Mouse (Mus musculus): ENCODE measurements at regions not wholly inside any gene's neighbourhood (a gene's known extent, or its start where the extent isn't known, plus 50 kb on each side); places are given as distances from the start of the nearest gene placed in this dataset.

DNA sequence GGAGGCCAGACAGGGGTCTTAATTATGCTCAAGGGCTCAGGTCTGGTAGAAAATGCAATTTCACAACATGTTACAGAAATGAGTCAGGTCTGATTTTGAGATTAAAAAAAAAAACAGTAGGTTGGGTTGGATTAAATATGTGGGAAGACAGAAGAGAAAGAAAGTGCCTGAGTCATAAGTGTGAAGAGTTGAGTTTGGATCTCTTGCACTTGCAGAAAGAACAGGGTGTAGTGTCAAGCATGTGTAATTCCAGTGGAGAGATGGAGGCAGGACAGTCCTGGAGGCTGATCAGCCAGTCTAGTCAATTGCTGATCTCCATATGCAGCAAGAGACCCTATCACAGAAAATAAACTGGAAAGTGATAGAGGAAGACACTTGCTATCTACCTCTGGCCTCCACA is 76.2 kb upstream of the Fam92a start:
- Histone ChIP-seq H3K9ac (ENCODE audit: insufficient read depth, low read depth) (no peak overlapping the region), H3K27me3 (replicated peaks) (no peaks in the 10 kb centered on the region), H3K9me3 (replicated peaks; ENCODE audit: low read length) (no peaks in the 10 kb centered on the region), H3K36me3 (replicated peaks in 1 of 2; ENCODE audit: control insufficient read depth in 1 of 2, insufficient read depth in 1 of 2, low read length in 1 of 2) (no peaks in the 10 kb centered on the region), H3K27ac (ENCODE audit: insufficient read depth, low read depth) (no peak overlapping the region), H3K4me2 (ENCODE audit: insufficient read depth, low read depth, poor library complexity, severe bottlenecking) (no peak overlapping the region), H3K79me2 (replicated peaks; ENCODE audit: control insufficient read depth, extremely low read depth, insufficient read depth, poor library complexity, severe bottlenecking) (no peaks in the 10 kb centered on the region), H3K4me3 (replicated peaks in 1 of 3; ENCODE audit: low read depth in 2 of 3, low read length in 2 of 3, poor library complexity in 1 of 3) (no peak overlapping the region), H3K4me1 (ENCODE audit: control insufficient read depth in 1 of 2, insufficient read depth in 2 of 2) (no peaks in the 10 kb centered on the region)
- DNase-seq (ENCODE audit: extremely low read depth): no peak
- dilution Hi-C loops (cut with MboI; ENCODE audit: extremely low pct_ligation_motif_present, extremely low pct_unique_long_range_greater_than_20kb, low sequenced_read_pairs): no loop called here
- in situ Hi-C loops (cut with MboI; ENCODE audit: low pct_ligation_motif_present, low pct_unique_long_range_greater_than_20kb, low sequenced_read_pairs): loop anchor here (25.0 kb wide), 1 partner anchor 1539 kb away; no protein-coding TSS in a partner anchor
- TF ChIP-seq JUND (conservative IDR thresholded peaks at IDR 0.05; ENCODE audit: low read depth, low read length) (no peak), ZMIZ1 (IDR thresholded peaks at IDR 0.05; ENCODE audit: low read depth, low read length) (no peak), ZC3H11A (IDR thresholded peaks at IDR 0.05; ENCODE audit: low read depth, low read length) (no peak), RCOR1 (conservative IDR thresholded peaks at IDR 0.05; ENCODE audit: low read depth, low read length) (no peak), MAX (IDR thresholded peaks at IDR 0.05; ENCODE audit: low read length) (no peak), NELFE (IDR thresholded peaks at IDR 0.05; ENCODE audit: low read depth, low read length) (no peak), ZKSCAN1 (IDR thresholded peaks at IDR 0.05; ENCODE audit: borderline replicate concordance, low read depth, low read length) (no peak), NRF1 (IDR thresholded peaks at IDR 0.05; ENCODE audit: low read depth, low read length) (no peak), MAFK (IDR thresholded peaks at IDR 0.05; ENCODE audit: insufficient replicate concordance, low read length) (no peak), SIN3A (IDR thresholded peaks at IDR 0.05; ENCODE audit: low read length) (no peak), CHD2 (IDR thresholded peaks at IDR 0.05; ENCODE audit: low read length) (no peak), CHD1 (IDR thresholded peaks at IDR 0.05; ENCODE audit: low read depth, low read length) (no peak), USF1 (IDR thresholded peaks at IDR 0.05; ENCODE audit: low read depth, low read length) (no peak)

GRCm38 (mm10) chr4:12246595-12246994 is 74.8 kb upstream of the Fam92a start:
- no peaks in the 10 kb centered on the region for H3K27me3 ChIP-seq (replicated peaks)
- in situ Hi-C loops (cut with MboI; ENCODE audit: low pct_ligation_motif_present, low pct_unique_long_range_greater_than_20kb, low sequenced_read_pairs): loop anchor here (25.0 kb wide), 1 partner anchor 1541 kb away; no protein-coding TSS in a partner anchor
- TF ChIP-seq SMC3 (IDR thresholded peaks at IDR 0.05; ENCODE audit: low read depth, low read length): peak; percentile 52
- no peak for TF ChIP-seq NELFE (IDR thresholded peaks at IDR 0.05; ENCODE audit: low read depth, low read length)
- no peak for TF ChIP-seq POLR2A (IDR thresholded peaks at IDR 0.05; ENCODE audit: low read depth, low read length)
- TF ChIP-seq USF1 (IDR thresholded peaks at IDR 0.05; ENCODE audit: low read depth, low read length): no peak
- TF ChIP-seq POLR2AphosphoS2 (IDR thresholded peaks at IDR 0.05; ENCODE audit: low read depth, low read length): no peak
- TF ChIP-seq CTCF (conservative IDR thresholded peaks at IDR 0.05 in 1 of 2, IDR thresholded peaks at IDR 0.05 in 1 of 2; ENCODE audit: low read depth in 2 of 2, low read length in 2 of 2): peak in 1 of 2 experiments; percentile 70; a peak in 2 of 4 replicates
- peak; percentile 55 for TF ChIP-seq RAD21 (IDR thresholded peaks at IDR 0.05; ENCODE audit: low read depth, low read length)
- TF ChIP-seq UBTF (IDR thresholded peaks at IDR 0.05; ENCODE audit: low read depth, low read length): no peak
- TF ChIP-seq ZKSCAN1 (IDR thresholded peaks at IDR 0.05; ENCODE audit: borderline replicate concordance, low read depth, low read length): no peak
- no peaks in the 10 kb centered on the region for H3K79me2 ChIP-seq (replicated peaks; ENCODE audit: control insufficient read depth, extremely low read depth, insufficient read depth, poor library complexity, severe bottlenecking)
- DNase-seq (ENCODE audit: extremely low read depth): peak; percentile 6
- no peak overlapping the region for H3K9ac ChIP-seq (ENCODE audit: insufficient read depth, low read depth)
- no peak overlapping the region for H3K27ac ChIP-seq (ENCODE audit: insufficient read depth, low read depth)
- H3K36me3 ChIP-seq (replicated peaks in 1 of 2; ENCODE audit: control insufficient read depth in 1 of 2, insufficient read depth in 1 of 2, low read length in 1 of 2): no peaks in the 10 kb centered on the region
- H3K4me2 ChIP-seq (ENCODE audit: insufficient read depth, low read depth, poor library complexity, severe bottlenecking): no peak overlapping the region; the same call in 1 of the 2 replicates
- no peaks in the 10 kb centered on the region for H3K4me1 ChIP-seq (ENCODE audit: control insufficient read depth in 1 of 2, insufficient read depth in 2 of 2)
- no peak overlapping the region for H3K4me3 ChIP-seq (replicated peaks in 1 of 3; ENCODE audit: low read depth in 2 of 3, low read length in 2 of 3, poor library complexity in 1 of 3)
- dilution Hi-C loops (cut with MboI; ENCODE audit: extremely low pct_ligation_motif_present, extremely low pct_unique_long_range_greater_than_20kb, low sequenced_read_pairs): no loop called here
- H3K9me3 ChIP-seq (replicated peaks; ENCODE audit: low read length): no peaks in the 10 kb centered on the region
